Mouse (Mus musculus) myocyte (in vitro differentiated cells): ENCODE results near the gene Ogdh.

ENCODE experiments used
- CEBPB ChIP-seq: IDR thresholded peaks from 2 replicates; pipeline ENCODE4 v1.6.1; 2011; ENCODE audit warnings: mild to moderate bottlenecking, moderate library complexity; ENCODE audit not compliant: poor library complexity, insufficient read depth, severe bottlenecking
- E2F4 ChIP-seq: IDR thresholded peaks from one replicate; pipeline ENCODE4 v1.6.1; 2011; ENCODE audit warnings: mild to moderate bottlenecking, control low read depth, moderate library complexity; ENCODE audit not compliant: insufficient read depth
- MAX ChIP-seq: IDR thresholded peaks from one replicate; pipeline ENCODE4 v1.6.1; 2011; ENCODE audit warnings: low read depth, mild to moderate bottlenecking, control low read depth
- MYOD1 ChIP-seq, 3 experiments: IDR thresholded peaks; one replicate each; pipeline ENCODE4 v1.6.1; 2011; ENCODE audit warnings: control low read depth in 2 of 3, low read depth in 2 of 3, mild to moderate bottlenecking in 2 of 3, moderate library complexity in 1 of 3; ENCODE audit not compliant: insufficient read length in 2 of 3, control insufficient read depth in 1 of 3
- MYOG ChIP-seq, 3 experiments: IDR thresholded peaks; one replicate each; pipeline ENCODE4 v1.6.1; 2011; ENCODE audit warnings: control low read depth in 2 of 3, low read depth in 2 of 3, mild to moderate bottlenecking in 2 of 3; ENCODE audit not compliant: insufficient read length in 2 of 3, control insufficient read depth in 1 of 3, insufficient read depth in 1 of 3
- POLR2A ChIP-seq: IDR thresholded peaks from one replicate; pipeline ENCODE4 v1.6.1; 2011; ENCODE audit warnings: low read depth, mild to moderate bottlenecking, control low read depth, moderate library complexity; ENCODE audit not compliant: insufficient read length
- POLR2AphosphoS2 ChIP-seq: IDR thresholded peaks from one replicate; pipeline ENCODE4 v1.6.1; 2011; ENCODE audit warnings: low read depth, control low read depth; ENCODE audit not compliant: insufficient read length
- REST ChIP-seq: IDR thresholded peaks from one replicate; pipeline ENCODE4 v1.6.1; 2011; ENCODE audit warnings: mild to moderate bottlenecking, control low read depth, moderate library complexity; ENCODE audit not compliant: insufficient read depth, insufficient read length
- SRF ChIP-seq: IDR thresholded peaks from one replicate; pipeline ENCODE4 v1.6.1; 2011; ENCODE audit warnings: low read depth; ENCODE audit not compliant: control insufficient read depth, insufficient read length
- TCF12 ChIP-seq: IDR thresholded peaks from one replicate; pipeline ENCODE4 v1.6.1; 2011; ENCODE audit warnings: mild to moderate bottlenecking, control low read depth; ENCODE audit not compliant: poor library complexity, insufficient read depth, severe bottlenecking
- USF1 ChIP-seq: IDR thresholded peaks from one replicate; pipeline ENCODE4 v1.6.1; 2011; ENCODE audit warnings: low read depth, mild to moderate bottlenecking, control low read depth, moderate library complexity

DNA sequence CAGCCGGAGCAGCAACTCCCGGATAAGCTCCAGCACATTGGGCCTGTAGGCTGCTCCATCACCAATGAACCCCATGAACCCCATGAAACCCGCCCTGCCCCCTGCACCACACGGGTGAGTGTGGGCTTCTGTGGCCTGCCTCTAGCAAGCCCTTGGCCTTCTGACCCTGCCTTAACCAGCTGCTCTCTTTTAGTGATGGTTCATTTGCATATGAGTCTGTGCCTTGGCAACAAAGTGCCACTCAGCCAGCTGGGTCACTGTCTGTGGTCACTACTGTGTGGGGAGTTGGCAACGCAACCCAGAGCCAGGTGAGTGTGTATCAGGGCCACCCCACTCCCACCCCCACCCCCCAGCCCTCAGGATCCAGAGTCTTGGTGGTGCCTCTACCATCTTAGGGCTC lies 104.1 kb downstream of the Ogdh start:
- no peak for TF ChIP-seq MYOG (IDR thresholded peaks at IDR 0.05; ENCODE audit: control insufficient read depth in 1 of 3, insufficient read depth in 1 of 3, insufficient read length in 2 of 3, low read depth in 2 of 3)
- no peak for TF ChIP-seq MAX
- TF ChIP-seq TCF12, result no peak
- TF ChIP-seq POLR2A, result no peak
- TF ChIP-seq SRF, result no peak
- no peak for TF ChIP-seq CEBPB
- TF ChIP-seq POLR2AphosphoS2, result no peak
- TF ChIP-seq USF1, result no peak
- TF ChIP-seq E2F4, result no peak
- no peak for TF ChIP-seq REST
- TF ChIP-seq MYOD1 (IDR thresholded peaks at IDR 0.05; ENCODE audit: control insufficient read depth in 1 of 3, insufficient read length in 2 of 3, low read depth in 2 of 3), result no peak
